In genomic region chr6:122939618-122940017, GRCm38 (mm10) we compare ENCODE assay signal across 26 mouse cellular contexts. TPM values are rescaled to one million over a fixed set of nuclear protein-coding genes. Genes with fewer than 3 reads are reported as not detected.
DNase-seq lines count a peak whose midpoint lies in the region; ATAC-seq and TF ChIP-seq lines count a peak whose summit lies in the region.
"Had no signal": no experiment of that assay in that cellular context is flagged by ENCODE, and none has a peak within 500 bp of the region (broad histone marks: within the 10 kb centered on the region; RNA-seq: fewer than 3 reads in every experiment).

No protein-coding gene starts in this region.

- ATAC-seq in lung, postnatal 0 days, result no peak
- peak; percentile 77 for ATAC-seq in megakaryocyte, adult 5-6 weeks (ENCODE audit: poor library complexity, severe bottlenecking)
- ATAC-seq: forebrain, embryonic 16.5 days; hindbrain, embryonic 16.5 days had no signal

- H3K27ac ChIP-seq in lung, postnatal 0 days (ENCODE audit: low read length), result no peak overlapping the region
- peak overlapping the region; percentile 72; the same call in 1 of the 2 replicates for H3K27ac ChIP-seq in bone marrow, adult 2 months (ENCODE audit: control insufficient read depth, insufficient read depth, low read depth, low read length, poor library complexity)
- peak overlapping the region; percentile 89 for H3K27ac ChIP-seq in bone marrow macrophage, adult 2 months (ENCODE audit: insufficient read depth, low read depth, low read length)
- H3K27ac ChIP-seq: embryonic facial prominence, embryonic 13.5 days; forebrain, embryonic 12.5 days; gastrocnemius, adult 2 months; heart, adult 2 months; heart, embryonic 13.5 days; hindbrain, embryonic 12.5 days had no signal

- no peaks in the 10 kb centered on the region for H3K4me1 ChIP-seq in lung, postnatal 0 days (ENCODE audit: insufficient read depth, low read depth, low read length)
- H3K4me1 ChIP-seq in bone marrow, adult 2 months (ENCODE audit: control insufficient read depth, insufficient read depth, low read length), result peaks cover 1% of the 10 kb centered on the region; the same call in 1 of the 2 replicates
- H3K4me1 ChIP-seq in bone marrow macrophage, adult 2 months (ENCODE audit: control insufficient read depth, insufficient read depth, low read length), result peaks cover 33% of the 10 kb centered on the region
- H3K4me1 ChIP-seq: embryonic facial prominence, embryonic 13.5 days; forebrain, embryonic 12.5 days; heart, embryonic 13.5 days; hindbrain, embryonic 12.5 days had no signal

- no peaks in the 10 kb centered on the region for H3K27me3 ChIP-seq in lung, postnatal 0 days (replicated peaks; ENCODE audit: insufficient read depth, low read length)
- H3K27me3 ChIP-seq: embryonic facial prominence, embryonic 13.5 days; forebrain, embryonic 12.5 days; heart, embryonic 13.5 days; hindbrain, embryonic 12.5 days had no signal

- TF ChIP-seq CTCF in lung, postnatal 0 days (IDR thresholded peaks at IDR 0.05), result no peak
- TF ChIP-seq CTCF in bone marrow, adult 2 months (IDR thresholded peaks at IDR 0.05; ENCODE audit: control insufficient read depth, insufficient read depth, low read length), result no peak
- TF ChIP-seq CTCF in bone marrow macrophage, adult 2 months (IDR thresholded peaks at IDR 0.05; ENCODE audit: low read depth, low read length), result no peak

- peak; percentile 14 for DNase-seq in lung, postnatal 0 days (ENCODE audit: low spot score)
- no peak for DNase-seq in lung, postnatal 14 days
- DNase-seq in adrenal gland, adult 2 months, result no peak
- no peak for DNase-seq in kidney, postnatal 25 days
- DNase-seq in frontal cortex, postnatal 25 days (ENCODE audit: low spot score in 2 of 2), result no peak
- DNase-seq: adrenal gland, adult 8-10 months; adrenal gland, postnatal 36 days; cerebellum, adult 18-20 months; cerebellum, adult 9-11 months; cerebellum, postnatal 36 days; gastrocnemius, adult 2 months; gastrocnemius, postnatal 36 days; heart, postnatal 4 days had no signal

- 69% methylated on average over 5 of the region's 5 CpGs for WGBS in lung, postnatal 0 days
- 38% methylated on average over 5 of the region's 5 CpGs for WGBS in bone marrow, adult 2 months

- no peak overlapping the region for H3K4me2 ChIP-seq in lung, postnatal 0 days (replicated peaks; ENCODE audit: low read depth, low read length)
- H3K4me2 ChIP-seq: embryonic facial prominence, embryonic 13.5 days; forebrain, embryonic 12.5 days; heart, embryonic 13.5 days; hindbrain, embryonic 12.5 days had no signal

- H3K36me3 ChIP-seq in lung, postnatal 0 days (ENCODE audit: insufficient read depth, low read length), result no peaks in the 10 kb centered on the region
- H3K36me3 ChIP-seq: embryonic facial prominence, embryonic 13.5 days; forebrain, embryonic 12.5 days; heart, embryonic 13.5 days; hindbrain, embryonic 12.5 days had no signal

- no peak overlapping the region for H3K9ac ChIP-seq in lung, postnatal 0 days (replicated peaks; ENCODE audit: low read depth)
- H3K9ac ChIP-seq: embryonic facial prominence, embryonic 13.5 days; forebrain, embryonic 12.5 days; heart, embryonic 13.5 days; hindbrain, embryonic 12.5 days had no signal

- no peak for TF ChIP-seq EP300 in lung, postnatal 0 days (IDR thresholded peaks at IDR 0.05)

- no peak overlapping the region for H3K4me3 ChIP-seq in lung, postnatal 0 days (ENCODE audit: low read depth, low read length)
- H3K4me3 ChIP-seq in bone marrow, adult 2 months (replicated peaks; ENCODE audit: control insufficient read depth, low read depth, low read length), result no peak overlapping the region
- no peak overlapping the region for H3K4me3 ChIP-seq in bone marrow macrophage, adult 2 months (ENCODE audit: insufficient read depth, low read length)
- H3K4me3 ChIP-seq: embryonic facial prominence, embryonic 13.5 days; forebrain, embryonic 12.5 days; gastrocnemius, adult 2 months; heart, adult 2 months; heart, embryonic 13.5 days; hindbrain, embryonic 12.5 days had no signal

- no peak for TF ChIP-seq POLR2A in bone marrow, adult 2 months (IDR thresholded peaks at IDR 0.05; ENCODE audit: borderline replicate concordance, control insufficient read depth, low read depth, low read length)
- TF ChIP-seq POLR2A in bone marrow macrophage, adult 2 months (IDR thresholded peaks at IDR 0.05; ENCODE audit: borderline replicate concordance, low read depth, low read length), result no peak

- no peaks in the 10 kb centered on the region for H3K9me3 ChIP-seq in lung, postnatal 0 days (ENCODE audit: low read length)
- H3K9me3 ChIP-seq: embryonic facial prominence, embryonic 13.5 days; forebrain, embryonic 12.5 days; heart, embryonic 13.5 days; hindbrain, embryonic 12.5 days had no signal

RNA-seq across cellular contexts. Expression of gene Clec4a3, which starts 12.7 kb away (rescaled TPM):
- polyA plus RNA-seq in lung, postnatal 0 days (2015; fragmentation: Nextera tagmentation; extraction: Ambion mirVana), result 13.2 and 19.8 TPM in 2 replicates
- 3.1 and 7.9 TPM in 2 replicates for polyA plus RNA-seq in bone marrow, adult 2 months (2011; ENCODE audit: insufficient read depth, insufficient read length, low replicate concordance, missing spikeins)
- 491 and 503 TPM in 2 replicates for polyA plus RNA-seq in bone marrow macrophage, adult 2 months (2012; ENCODE audit: insufficient read depth, insufficient read length, missing spikeins)
- 175 and 204 TPM in 2 replicates for total RNA-seq in megakaryocyte, adult 5-6 weeks (2015)
- total RNA-seq in megakaryocyte, adult 5-6 weeks (2017), result 148 and 150 TPM in 2 replicates
- 1 to 10 TPM; 3.7 to 3.8 TPM for total RNA-seq in adrenal gland, adult 2 months (2021)
- not detected in 2 replicates for polyA plus RNA-seq in adrenal gland, adult 2 months (2012; rRNA removed)
- total RNA-seq: ES-E14 had no signal

RNA-seq across cellular contexts. Expression of gene Clec4a1, which starts 18.0 kb away (rescaled TPM):
- polyA plus RNA-seq in lung, postnatal 0 days (2015; fragmentation: Nextera tagmentation; extraction: Ambion mirVana), result 4.6 and 5.1 TPM in 2 replicates
- polyA plus RNA-seq in bone marrow, adult 2 months (2011; ENCODE audit: insufficient read depth, insufficient read length, low replicate concordance, missing spikeins), result 16.5 and 26.6 TPM in 2 replicates
- 1,148 and 1,154 TPM in 2 replicates for polyA plus RNA-seq in bone marrow macrophage, adult 2 months (2012; ENCODE audit: insufficient read depth, insufficient read length, missing spikeins)
- 250 and 267 TPM in 2 replicates for total RNA-seq in megakaryocyte, adult 5-6 weeks (2015)
- 93.7 and 94.5 TPM in 2 replicates for total RNA-seq in megakaryocyte, adult 5-6 weeks (2017)
- total RNA-seq in adrenal gland, adult 2 months (2021), result 1 to 10 TPM; 2.6 to 3.5 TPM
- 0.33 and 0.42 TPM in 2 replicates for polyA plus RNA-seq in adrenal gland, adult 2 months (2012; rRNA removed)
- total RNA-seq: ES-E14 had no signal

RNA-seq across cellular contexts. Expression of gene Clec4a4, which starts 50.5 kb away (rescaled TPM):
- polyA plus RNA-seq in lung, postnatal 0 days (2015; fragmentation: Nextera tagmentation; extraction: Ambion mirVana), result 0.35 TPM in 1 of 2 replicates, not detected in the other
- not detected in 2 replicates for polyA plus RNA-seq in bone marrow, adult 2 months (2011; ENCODE audit: insufficient read depth, insufficient read length, low replicate concordance, missing spikeins)
- polyA plus RNA-seq in bone marrow macrophage, adult 2 months (2012; ENCODE audit: insufficient read depth, insufficient read length, missing spikeins), result 1.2 and 3.0 TPM in 2 replicates
- total RNA-seq in megakaryocyte, adult 5-6 weeks (2015), result 1.9 and 2.4 TPM in 2 replicates
- 0.40 and 0.53 TPM in 2 replicates for total RNA-seq in megakaryocyte, adult 5-6 weeks (2017)
- total RNA-seq in adrenal gland, adult 2 months (2021), result not detected
- not detected in 2 replicates for polyA plus RNA-seq in adrenal gland, adult 2 months (2012; rRNA removed)
- total RNA-seq: adrenal gland, postnatal 36 days; ES-E14; gastrocnemius, adult 2 months; gastrocnemius, postnatal 36 days; heart, adult 2 months; heart, postnatal 4 days had no signal
- polyA plus RNA-seq: embryonic facial prominence, embryonic 13.5 days; forebrain, embryonic 12.5 days; forebrain, embryonic 16.5 days; frontal cortex, adult 2 months; heart, adult 2 months; heart, embryonic 13.5 days; heart, postnatal 0 days; hindbrain, embryonic 12.5 days; hindbrain, embryonic 16.5 days had no signal

Comparison
In these comparisons a context has a peak if more than half of its experiments do, and no peak if none do; other contexts are left out.
1. RNA of gene Clec4a3, which starts 12.7 kb away (polyA plus RNA-seq): 491 to 503 TPM in bone marrow macrophage, adult 2 months; 13.2 to 19.8 TPM in lung, postnatal 0 days, 3.1 to 7.9 TPM in bone marrow, adult 2 months and not detected in adrenal gland, adult 2 months; every median in the first group is over 10 times any median in the second.
2. RNA of gene Clec4a1, which starts 18.0 kb away (polyA plus RNA-seq): 1,148 to 1,154 TPM in bone marrow macrophage, adult 2 months; 16.5 to 26.6 TPM in bone marrow, adult 2 months, 4.6 to 5.1 TPM in lung, postnatal 0 days and 0.33 to 0.42 TPM in adrenal gland, adult 2 months; every median in the first group is over 10 times any median in the second.